Mouse (Mus musculus) CH12.LX (cell line): ENCODE measurements around the gene Map3k14. TPM values are rescaled to one million over a fixed set of nuclear protein-coding genes. Genes with fewer than 3 reads are reported as not detected.
A peak's percentile ranks its signal among the peaks of the same experiment; 100 is the strongest.

ENCODE experiments used
- DNase-seq: peaks from one replicate; pipeline ENCODE4 v3.0.0-alpha.2; 2013; ENCODE audit errors: extremely low read depth
- H3K27ac ChIP-seq: 2 replicates; pipeline ENCODE4 v1.5.1; 2012; ENCODE audit warnings: low read depth, mild to moderate bottlenecking, control low read depth, moderate library complexity; ENCODE audit not compliant: insufficient read depth
- H3K27me3 ChIP-seq: replicated peaks from 2 replicates; pipeline ENCODE3; 2012; ENCODE audit warnings: inconsistent platforms
- H3K36me3 ChIP-seq, 2 experiments: replicated peaks in 1 of 2; 2 replicates each; pipeline versions ENCODE3 to v1.6.1; 2012; ENCODE audit warnings: inconsistent platforms in 1 of 2, low read length in 1 of 2, mild to moderate bottlenecking in 1 of 2, mixed read lengths in 1 of 2, moderate library complexity in 1 of 2; ENCODE audit not compliant: control insufficient read depth in 1 of 2, insufficient read depth in 1 of 2
- H3K4me1 ChIP-seq, 2 experiments: 2 replicates each; pipeline ENCODE4 v1.6.1; 2012; ENCODE audit warnings: inconsistent platforms in 1 of 2, moderate library complexity in 1 of 2; ENCODE audit not compliant: insufficient read depth in 2 of 2, control insufficient read depth in 1 of 2
- H3K4me2 ChIP-seq: 2 replicates; pipeline ENCODE4 v1.6.1; 2012; ENCODE audit warnings: low read depth, mild to moderate bottlenecking, control low read depth; ENCODE audit not compliant: poor library complexity, insufficient read depth, severe bottlenecking
- H3K4me3 ChIP-seq, 3 experiments: fragments of 150-350 bp in 1 of 3; sonication (generic) in 1 of 3; replicated peaks in 1 of 3; 2 replicates each; pipeline versions ENCODE3 to v1.5.1; 2011 to 2012; ENCODE audit warnings: low read depth in 2 of 3, low read length in 2 of 3, mild to moderate bottlenecking in 2 of 3, moderate library complexity in 2 of 3, control low read depth in 1 of 3, improper control_type of control experiment in 1 of 3, inconsistent platforms in 1 of 3, mixed read lengths in 1 of 3; ENCODE audit not compliant: poor library complexity in 1 of 3
- H3K79me2 ChIP-seq: replicated peaks from 2 replicates; pipeline ENCODE4 v1.6.1; 2012; ENCODE audit warnings: mild to moderate bottlenecking, moderate library complexity; ENCODE audit not compliant: control insufficient read depth, poor library complexity, insufficient read depth, severe bottlenecking; ENCODE audit errors: extremely low read depth
- H3K9ac ChIP-seq: 2 replicates; pipeline ENCODE4 v1.6.1; 2012; ENCODE audit warnings: low read depth, mild to moderate bottlenecking, control low read depth, moderate library complexity; ENCODE audit not compliant: insufficient read depth
- H3K9me3 ChIP-seq: replicated peaks from 2 replicates; pipeline ENCODE3; 2012; ENCODE audit warnings: low read length, inconsistent platforms, mixed read lengths
- BHLHE40 ChIP-seq: IDR thresholded peaks from 2 replicates; pipeline ENCODE4 v1.6.1; 2011; ENCODE audit warnings: mild to moderate bottlenecking, low read depth, low read length, improper control_type of control experiment
- E2F4 ChIP-seq: IDR thresholded peaks from 2 replicates; pipeline ENCODE4 v1.6.1; 2011; ENCODE audit warnings: low read depth, low read length, improper control_type of control experiment; ENCODE audit not compliant: insufficient replicate concordance
- ELF1 ChIP-seq: IDR thresholded peaks from 2 replicates; pipeline ENCODE4 v1.6.1; 2014; ENCODE audit warnings: low read depth, mild to moderate bottlenecking, inconsistent platforms, low read length, improper control_type of control experiment
- EP300 ChIP-seq: IDR thresholded peaks from 2 replicates; pipeline ENCODE4 v1.6.1; 2011; ENCODE audit warnings: low read length, improper control_type of control experiment
- ETS1 ChIP-seq: conservative IDR thresholded peaks from 2 replicates; pipeline ENCODE4 v1.6.1; 2012; ENCODE audit warnings: low read depth, mild to moderate bottlenecking, inconsistent platforms, low read length, improper control_type of control experiment, moderate library complexity
- GABPA ChIP-seq: IDR thresholded peaks from 2 replicates; pipeline ENCODE4 v1.6.1; 2012; ENCODE audit warnings: low read depth, low read length, improper control_type of control experiment, inconsistent platforms; ENCODE audit not compliant: insufficient replicate concordance
- JUN ChIP-seq: IDR thresholded peaks from 2 replicates; pipeline ENCODE4 v1.6.1; 2011; ENCODE audit warnings: low read depth, mild to moderate bottlenecking, low read length, improper control_type of control experiment, moderate library complexity; ENCODE audit not compliant: insufficient read depth
- KAT2A ChIP-seq: IDR thresholded peaks from 2 replicates; pipeline ENCODE4 v1.6.1; 2012; ENCODE audit warnings: low read length, improper control_type of control experiment, inconsistent platforms; ENCODE audit not compliant: insufficient replicate concordance
- MAFK ChIP-seq: IDR thresholded peaks from 2 replicates; pipeline ENCODE4 v1.6.1; 2011; ENCODE audit warnings: low read length, improper control_type of control experiment; ENCODE audit not compliant: insufficient replicate concordance
- MAX ChIP-seq: IDR thresholded peaks from 2 replicates; pipeline ENCODE4 v1.6.1; 2011; ENCODE audit warnings: low read length, improper control_type of control experiment
- MAZ ChIP-seq: IDR thresholded peaks from 2 replicates; pipeline ENCODE4 v1.6.1; 2012; ENCODE audit warnings: low read depth, mild to moderate bottlenecking, inconsistent platforms, low read length, improper control_type of control experiment, moderate library complexity
- MEF2A ChIP-seq: IDR thresholded peaks from 2 replicates; pipeline ENCODE4 v1.6.1; 2014; ENCODE audit warnings: low read depth, mild to moderate bottlenecking, inconsistent platforms, low read length, improper control_type of control experiment, borderline replicate concordance
- MYC ChIP-seq: IDR thresholded peaks from 2 replicates; pipeline ENCODE4 v1.6.1; 2011; ENCODE audit warnings: low read depth, mild to moderate bottlenecking, improper control_type of control experiment, low read length
- NRF1 ChIP-seq: IDR thresholded peaks from 2 replicates; pipeline ENCODE4 v1.6.1; 2014; ENCODE audit warnings: low read depth, mild to moderate bottlenecking, inconsistent platforms, low read length, improper control_type of control experiment, moderate library complexity
- PAX5 ChIP-seq: IDR thresholded peaks from 2 replicates; pipeline ENCODE4 v1.6.1; 2012; ENCODE audit warnings: low read length, inconsistent platforms, mixed read lengths
- POLR2A ChIP-seq: IDR thresholded peaks from 2 replicates; pipeline ENCODE4 v1.6.1; 2011; ENCODE audit warnings: low read depth, mild to moderate bottlenecking, improper control_type of control experiment, low read length
- SIN3A ChIP-seq: IDR thresholded peaks from 2 replicates; pipeline ENCODE4 v1.6.1; 2012; ENCODE audit warnings: low read length, improper control_type of control experiment, inconsistent platforms
- SMC3 ChIP-seq: IDR thresholded peaks from 2 replicates; pipeline ENCODE4 v1.6.1; 2011; ENCODE audit warnings: low read depth, low read length, improper control_type of control experiment
- TBP ChIP-seq: conservative IDR thresholded peaks from 2 replicates; pipeline ENCODE4 v1.6.1; 2011; ENCODE audit warnings: low read depth, low read length, improper control_type of control experiment
- UBTF ChIP-seq: IDR thresholded peaks from 2 replicates; pipeline ENCODE4 v1.6.1; 2012; ENCODE audit warnings: low read depth, mild to moderate bottlenecking, inconsistent platforms, low read length, improper control_type of control experiment, moderate library complexity
- USF2 ChIP-seq: conservative IDR thresholded peaks from 2 replicates; pipeline ENCODE4 v1.6.1; 2011; ENCODE audit warnings: low read depth, low read length, improper control_type of control experiment
- ZC3H11A ChIP-seq: IDR thresholded peaks from 2 replicates; pipeline ENCODE4 v1.6.1; 2012; ENCODE audit warnings: low read depth, mild to moderate bottlenecking, inconsistent platforms, low read length, improper control_type of control experiment
- ZKSCAN1 ChIP-seq: IDR thresholded peaks from 2 replicates; pipeline ENCODE4 v1.6.1; 2012; ENCODE audit warnings: low read depth, inconsistent platforms, low read length, improper control_type of control experiment, borderline replicate concordance
- ZMIZ1 ChIP-seq: IDR thresholded peaks from 2 replicates; pipeline ENCODE4 v1.6.1; 2012; ENCODE audit warnings: low read depth, mild to moderate bottlenecking, inconsistent platforms, low read length, improper control_type of control experiment
- ZNF384 ChIP-seq: IDR thresholded peaks from 2 replicates; pipeline ENCODE4 v1.6.1; 2012; ENCODE audit warnings: low read depth, low read length, improper control_type of control experiment, inconsistent platforms
- dilution Hi-C: fragments of 300-500 bp; cut with MboI; formaldehyde crosslinking; loops from 2 replicates; pipeline ENCODE4 v1.14.3; 2020; ENCODE audit warnings: low sequenced_read_pairs; ENCODE audit not compliant: extremely low pct_unique_long_range_greater_than_20kb, extremely low pct_ligation_motif_present
- in situ Hi-C: fragments of 300-500 bp; cut with MboI; formaldehyde crosslinking; loops from 3 replicates; pipeline ENCODE4 v1.14.3; 2019; ENCODE audit warnings: low sequenced_read_pairs, low pct_ligation_motif_present, low pct_unique_long_range_greater_than_20kb, mixed read lengths
- polyA plus RNA-seq: library from polyadenylated mRNA; unstranded; fragments of >175 nt; gene quantifications from 2 replicates; pipeline ENCODE4 v1.2.1, GENCODE M21; 2012; ENCODE audit warnings: low read depth; ENCODE audit not compliant: insufficient read length
- total RNA-seq, 2 experiments: library from RNA; depleted of rRNA; stranded (reverse); fragments of 300-350 nt in 1 of 2; fragments of >200 nt in 1 of 2; gene quantifications; 2 replicates each; pipeline ENCODE4 v1.2.3; 2012 to 2014

Gene Map3k14
- total and polyA plus RNA-seq, 3 experiments: 4.5 to 11.2 (median 9.9) TPM

DNA sequence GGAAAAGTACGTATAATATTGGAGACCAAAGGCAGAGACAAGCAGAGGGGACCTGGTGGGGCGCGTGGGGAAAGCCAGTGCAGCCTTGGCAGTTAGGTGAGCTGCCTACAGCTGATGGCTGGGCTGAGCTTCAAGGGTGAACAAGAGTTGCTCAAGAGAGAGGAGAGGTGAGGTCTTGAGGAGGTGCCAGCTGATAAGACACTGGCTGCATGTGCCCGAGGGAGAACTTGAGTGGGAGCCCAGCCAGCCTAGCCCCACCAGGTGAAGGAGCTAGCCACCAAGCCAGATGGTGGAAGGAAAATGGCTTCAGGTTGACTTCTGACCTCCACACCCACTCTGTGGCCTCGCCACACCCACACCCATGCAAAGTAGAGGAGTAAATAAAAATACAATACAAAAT is 14.9 kb downstream of the Map3k14 start:
- H3K36me3 ChIP-seq: peaks cover 0 to 31% of the 10 kb centered on the region in 2 experiments
- H3K79me2 ChIP-seq: peaks cover 16% of the 10 kb centered on the region
- no peaks in the 10 kb centered on the region for H3K9me3 ChIP-seq
- H3K4me1 ChIP-seq: peaks cover 38 to 91% of the 10 kb centered on the region in 2 experiments
- DNase-seq: no peak
- H3K4me2 ChIP-seq: no peak overlapping the region
- no peak overlapping the region for H3K27ac ChIP-seq
- no peak overlapping the region for H3K4me3 ChIP-seq
- TF ChIP-seq UBTF: no peak
- no peak for TF ChIP-seq ZMIZ1
- no peak for TF ChIP-seq TBP
- no peak for TF ChIP-seq POLR2A
- TF ChIP-seq NRF1: no peak
- no peak for TF ChIP-seq ZNF384
- no peak for TF ChIP-seq USF2
- TF ChIP-seq GABPA: no peak
- no peaks in the 10 kb centered on the region for H3K27me3 ChIP-seq
- dilution Hi-C loops (no loop called here), in situ Hi-C loops (no loop called here)
- H3K9ac ChIP-seq: no peak overlapping the region

- no peak overlapping the region for H3K4me2 ChIP-seq
- H3K79me2 ChIP-seq: peaks cover 21% of the 10 kb centered on the region
- H3K9me3 ChIP-seq: no peaks in the 10 kb centered on the region
- dilution Hi-C loops (no loop called here), in situ Hi-C loops (no loop called here)
- DNase-seq: no peak
- no peak overlapping the region for H3K9ac ChIP-seq
- H3K4me1 ChIP-seq: peaks cover 40 to 89% of the 10 kb centered on the region in 2 experiments
- no peak overlapping the region for H3K27ac ChIP-seq
- no peak overlapping the region for H3K4me3 ChIP-seq
- TF ChIP-seq SMC3 (no peak), MAFK (peak; percentile 94)
- H3K27me3 ChIP-seq: no peaks in the 10 kb centered on the region
- H3K36me3 ChIP-seq: peaks cover 0 to 22% of the 10 kb centered on the region in 2 experiments
Observed at GRCm38 (mm10) chr11:103250324-103250723, 16.9 kb downstream of the Map3k14 start.

- no peaks in the 10 kb centered on the region for H3K9me3 ChIP-seq
- peaks cover 36 to 89% of the 10 kb centered on the region in 2 experiments for H3K4me1 ChIP-seq
- peak overlapping the region; percentile 71 for H3K27ac ChIP-seq
- peak; percentile 81 for DNase-seq
- H3K36me3 ChIP-seq: peaks cover under 1 to 24% of the 10 kb centered on the region in 2 experiments
- in situ Hi-C loops (no loop called here), dilution Hi-C loops (no loop called here)
- peak overlapping the region in 1 of 3 experiments; percentile 8 for H3K4me3 ChIP-seq
- peak overlapping the region; percentile 79 for H3K4me2 ChIP-seq
- no peaks in the 10 kb centered on the region for H3K27me3 ChIP-seq
- H3K79me2 ChIP-seq: peaks cover 21% of the 10 kb centered on the region
- H3K9ac ChIP-seq: peak overlapping the region; percentile 54
- peak; percentile 76 for TF ChIP-seq EP300
- no peak for TF ChIP-seq E2F4
- TF ChIP-seq KAT2A: 0 out of 2 replicates have a peak, but pooled peaks have one; percentile 32
- TF ChIP-seq ZC3H11A: no peak
- TF ChIP-seq ZKSCAN1: no peak; the same call in 1 of the 2 replicates
- no peak for TF ChIP-seq TBP
- TF ChIP-seq BHLHE40: 0 out of 2 replicates have a peak, but pooled peaks have one; percentile 15
- TF ChIP-seq PAX5: no peak
- peak; percentile 49; the same call in 1 of the 2 replicates for TF ChIP-seq MAZ
- TF ChIP-seq MEF2A: peak; percentile 36; the same call in 1 of the 2 replicates
- 0 out of 2 replicates have a peak, but pooled peaks have one; percentile 31 for TF ChIP-seq MAX
- no peak for TF ChIP-seq ZMIZ1
- no peak for TF ChIP-seq MYC
- TF ChIP-seq SIN3A: 0 out of 2 replicates have a peak, but pooled peaks have one; percentile 19
- no peak for TF ChIP-seq JUN
- TF ChIP-seq ELF1: peak; percentile 59
- 0 out of 2 replicates have a peak, but pooled peaks have one; percentile 9 for TF ChIP-seq ETS1
- no peak for TF ChIP-seq UBTF
Observed at GRCm38 (mm10) chr11:103249509-103249908, 17.8 kb downstream of the Map3k14 start.
